Mouse (Mus musculus): ENCODE data around the gene Hspbp1. TPM values are rescaled to one million over a fixed set of nuclear protein-coding genes. Genes with fewer than 3 reads are reported as not detected.
A peak's percentile ranks its signal among the peaks of the same experiment; 100 is the strongest.

The Hspbp1 gene
- polyA plus RNA-seq, 1 experiment from 2014 or later, result 137 TPM

DNA sequence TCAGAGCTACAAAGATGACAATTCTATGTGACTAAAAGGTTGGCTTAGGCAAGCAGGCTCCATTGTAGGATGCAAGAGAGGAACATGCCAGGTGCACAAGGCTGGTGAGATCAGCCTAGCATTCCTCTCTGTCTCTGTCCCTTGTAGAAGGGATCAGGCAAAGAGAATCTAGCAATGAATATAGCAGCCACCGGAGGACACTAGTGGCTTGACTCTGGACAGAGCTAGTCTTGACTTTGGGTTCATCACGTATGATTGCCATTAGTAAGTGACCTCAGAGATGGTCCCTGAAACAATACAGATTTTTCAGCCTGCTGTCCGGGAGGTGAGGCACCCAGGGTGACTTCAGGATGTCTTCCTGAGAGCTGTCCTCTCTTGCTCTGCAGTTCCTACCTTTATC, 27.7 kb upstream of the Hspbp1 start:
- WGBS, result 73% methylated on average over 3 of the region's 3 CpGs
- Histone ChIP-seq H3K27ac (ENCODE audit: low read depth, low read length) (no peak overlapping the region), H3K36me3 (ENCODE audit: control insufficient read depth, insufficient read depth, low read length) (peaks cover 8% of the 10 kb centered on the region; the same call in 1 of the 2 replicates), H3K9me3 (ENCODE audit: control insufficient read depth, low read length) (no peaks in the 10 kb centered on the region), H3K9ac (ENCODE audit: low read depth, low read length) (no peak overlapping the region), H3K27me3 (replicated peaks; ENCODE audit: control insufficient read depth, insufficient read depth, low read length) (no peaks in the 10 kb centered on the region), H3K4me2 (no peak overlapping the region), H3K4me3 (ENCODE audit: low read depth, low read length) (no peak overlapping the region), H3K4me1 (replicated peaks; ENCODE audit: control insufficient read depth, insufficient read depth, low read length) (no peaks in the 10 kb centered on the region)
- no peak for ATAC-seq (replicated peaks; ENCODE audit: low FRiP score)
- no peak for DNase-seq (ENCODE audit: low spot score)

DNA sequence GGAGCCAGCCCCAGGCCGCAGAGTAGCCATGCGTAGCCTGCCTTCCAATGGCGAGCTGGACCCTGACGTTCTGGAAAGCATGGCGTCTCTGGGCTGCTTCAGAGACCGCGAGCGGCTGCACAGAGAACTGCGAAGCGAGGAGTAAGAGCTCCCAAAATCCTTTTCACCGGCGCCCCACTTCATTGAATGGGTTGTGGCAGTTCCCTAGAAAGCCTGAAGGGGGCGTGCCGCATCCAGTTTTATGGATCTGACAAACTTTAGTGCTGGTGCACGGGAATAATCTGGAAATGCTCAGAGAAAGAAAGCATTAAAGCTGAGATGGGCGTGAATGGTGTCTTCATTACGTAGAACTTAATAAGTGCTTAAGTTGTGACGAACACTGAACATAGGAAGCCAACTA, 20.2 kb upstream of the Hspbp1 start:
- 39% methylated on average over 18 of the region's 18 CpGs for WGBS
- no peak overlapping the region for H3K4me3 ChIP-seq (ENCODE audit: low read depth, low read length)
- H3K9ac ChIP-seq (ENCODE audit: low read depth, low read length), result no peak overlapping the region
- H3K27ac ChIP-seq (ENCODE audit: low read depth, low read length), result no peak overlapping the region
- ATAC-seq (replicated peaks; ENCODE audit: low FRiP score) (peak; percentile 38; the same call in 1 of the 2 replicates), DNase-seq (ENCODE audit: low spot score) (no peak)
- no peaks in the 10 kb centered on the region for H3K4me1 ChIP-seq (replicated peaks; ENCODE audit: control insufficient read depth, insufficient read depth, low read length)
- H3K4me2 ChIP-seq, result peak overlapping the region; percentile 55
- H3K36me3 ChIP-seq (ENCODE audit: control insufficient read depth, insufficient read depth, low read length), result peaks cover 6% of the 10 kb centered on the region; the same call in 1 of the 2 replicates
- H3K9me3 ChIP-seq (ENCODE audit: control insufficient read depth, low read length), result no peaks in the 10 kb centered on the region
- no peaks in the 10 kb centered on the region for H3K27me3 ChIP-seq (replicated peaks; ENCODE audit: control insufficient read depth, insufficient read depth, low read length)

- no peak overlapping the region for H3K4me3 ChIP-seq (ENCODE audit: low read depth, low read length)
- H3K27me3 ChIP-seq (replicated peaks; ENCODE audit: control insufficient read depth, insufficient read depth, low read length), result no peaks in the 10 kb centered on the region
- H3K4me2 ChIP-seq, result no peak overlapping the region
- ATAC-seq (replicated peaks; ENCODE audit: low FRiP score) (no peak), DNase-seq (ENCODE audit: low spot score) (no peak)
- no peak overlapping the region for H3K27ac ChIP-seq (ENCODE audit: low read depth, low read length)
- WGBS, result 87% methylated on average over 7 of the region's 7 CpGs
- peaks cover 2% of the 10 kb centered on the region; the same call in 1 of the 2 replicates for H3K36me3 ChIP-seq (ENCODE audit: control insufficient read depth, insufficient read depth, low read length)
- no peaks in the 10 kb centered on the region for H3K4me1 ChIP-seq (replicated peaks; ENCODE audit: control insufficient read depth, insufficient read depth, low read length)
- H3K9ac ChIP-seq (ENCODE audit: low read depth, low read length), result no peak overlapping the region
- no peaks in the 10 kb centered on the region for H3K9me3 ChIP-seq (ENCODE audit: control insufficient read depth, low read length)
Measured at GRCm38 (mm10) chr7:4703195-4703594, 18.3 kb upstream of the Hspbp1 start.

DNA sequence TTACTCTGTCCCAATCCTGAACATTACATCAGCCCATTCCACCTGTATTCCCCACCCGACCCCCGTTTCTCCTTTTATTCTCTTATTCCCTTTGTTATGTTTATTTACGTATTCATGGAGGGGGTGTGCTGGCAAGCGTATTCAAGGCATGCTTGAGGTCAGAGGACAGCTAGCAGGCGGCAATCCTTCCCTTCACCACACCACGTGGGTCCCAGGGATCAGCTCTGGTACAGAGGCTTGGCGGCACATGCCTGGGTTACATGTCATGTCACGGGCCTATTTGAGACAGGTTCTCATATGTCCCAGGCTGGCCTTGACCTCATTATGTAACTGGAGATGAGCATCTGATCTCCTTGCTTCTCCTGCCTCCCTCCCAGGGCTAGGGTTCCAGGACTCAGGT, 17.5 kb upstream of the Hspbp1 start:
- H3K9ac ChIP-seq (ENCODE audit: low read depth, low read length), result no peak overlapping the region
- H3K27me3 ChIP-seq (replicated peaks; ENCODE audit: control insufficient read depth, insufficient read depth, low read length), result no peaks in the 10 kb centered on the region
- no peak overlapping the region for H3K4me2 ChIP-seq
- no peak for ATAC-seq (replicated peaks; ENCODE audit: low FRiP score)
- no peak overlapping the region for H3K27ac ChIP-seq (ENCODE audit: low read depth, low read length)
- H3K4me1 ChIP-seq (replicated peaks; ENCODE audit: control insufficient read depth, insufficient read depth, low read length), result no peaks in the 10 kb centered on the region
- no peaks in the 10 kb centered on the region for H3K9me3 ChIP-seq (ENCODE audit: control insufficient read depth, low read length)
- 77% methylated on average over 8 of the region's 8 CpGs for WGBS
- DNase-seq (ENCODE audit: low spot score), result no peak
- H3K36me3 ChIP-seq (ENCODE audit: control insufficient read depth, insufficient read depth, low read length), result peaks cover 2% of the 10 kb centered on the region; the same call in 1 of the 2 replicates
- no peak overlapping the region for H3K4me3 ChIP-seq (ENCODE audit: low read depth, low read length)

DNA sequence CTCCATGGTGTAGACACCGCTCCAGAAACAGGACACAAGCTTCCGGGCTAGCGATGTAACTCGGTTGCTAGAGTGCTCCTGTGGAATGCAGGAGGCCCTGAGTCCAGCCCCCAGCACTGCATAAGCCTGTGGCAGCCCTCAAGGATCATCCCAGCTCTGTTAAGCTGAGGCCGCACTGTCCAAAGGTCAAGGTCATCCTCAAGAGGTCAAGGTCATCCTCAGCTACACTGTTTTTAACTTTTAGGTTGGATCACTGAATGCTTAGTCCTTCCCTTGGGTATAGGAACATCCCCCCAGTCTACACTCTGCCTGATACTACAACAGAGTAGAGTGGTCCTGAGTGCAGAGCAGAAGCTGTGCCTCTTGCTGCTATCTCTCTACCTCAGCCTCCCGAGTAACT, 8.1 kb upstream of the Hspbp1 start:
- Histone ChIP-seq H3K4me1 (replicated peaks; ENCODE audit: control insufficient read depth, insufficient read depth, low read length) (peaks cover 11% of the 10 kb centered on the region; the same call in 1 of the 2 replicates), H3K36me3 (ENCODE audit: control insufficient read depth, insufficient read depth, low read length) (peaks cover 7% of the 10 kb centered on the region; the same call in 1 of the 2 replicates), H3K9me3 (ENCODE audit: control insufficient read depth, low read length) (no peaks in the 10 kb centered on the region), H3K9ac (ENCODE audit: low read depth, low read length) (no peak overlapping the region), H3K4me3 (ENCODE audit: low read depth, low read length) (no peak overlapping the region), H3K27ac (ENCODE audit: low read depth, low read length) (no peak overlapping the region), H3K27me3 (replicated peaks; ENCODE audit: control insufficient read depth, insufficient read depth, low read length) (peaks cover 6% of the 10 kb centered on the region; the same call in 1 of the 2 replicates), H3K4me2 (no peak overlapping the region)
- ATAC-seq (replicated peaks; ENCODE audit: low FRiP score) (no peak), DNase-seq (ENCODE audit: low spot score) (no peak)
- 81% methylated on average over 6 of the region's 6 CpGs for WGBS

DNA sequence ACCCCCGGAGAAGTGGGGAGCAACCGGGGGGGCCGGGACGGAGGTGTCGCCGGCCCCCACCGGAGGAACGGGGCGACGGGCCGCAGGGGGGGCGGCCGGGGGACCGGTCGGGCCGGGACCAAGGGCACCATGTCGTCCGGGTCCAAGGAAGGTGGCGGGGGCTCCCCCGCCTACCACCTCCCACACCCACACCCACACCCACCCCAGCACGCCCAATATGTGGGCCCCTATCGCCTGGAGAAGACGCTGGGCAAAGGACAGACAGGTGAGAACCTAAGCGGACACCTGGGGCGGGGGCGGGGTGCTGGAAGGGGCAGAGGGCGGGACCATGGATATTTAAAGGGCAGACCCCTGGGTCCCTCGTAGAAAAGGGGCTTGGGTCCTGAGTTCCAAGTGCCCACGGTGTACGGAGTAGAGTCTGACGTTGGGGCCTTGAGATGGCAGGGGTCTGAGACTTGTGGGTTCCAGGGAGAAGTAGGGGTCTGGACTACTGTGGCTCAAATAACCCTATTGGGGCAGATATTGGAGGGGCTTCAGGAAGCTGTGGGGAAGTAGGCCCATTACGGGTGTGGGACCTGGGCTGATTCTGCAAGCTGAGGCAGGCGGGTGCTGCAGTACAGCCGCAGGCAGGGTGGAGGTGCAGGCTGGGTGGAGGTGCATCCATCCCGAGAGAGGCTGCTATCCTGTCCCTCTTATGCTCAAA, 6.2 kb upstream of the Hspbp1 start:
- peak overlapping the region; percentile 77 for H3K9ac ChIP-seq (ENCODE audit: low read depth, low read length)
- DNase-seq (ENCODE audit: low spot score) (no peak), ATAC-seq (replicated peaks; ENCODE audit: low FRiP score) (peak; percentile 37)
- 13% methylated on average over 30 of the region's 35 CpGs for WGBS
- H3K4me3 ChIP-seq (ENCODE audit: low read depth, low read length), result peak overlapping the region; percentile 69
- peaks cover 7% of the 10 kb centered on the region; the same call in 1 of the 2 replicates for H3K36me3 ChIP-seq (ENCODE audit: control insufficient read depth, insufficient read depth, low read length)
- peak overlapping the region; percentile 79 for H3K4me2 ChIP-seq
- H3K27ac ChIP-seq (ENCODE audit: low read depth, low read length), result peak overlapping the region; percentile 74; the same call in 1 of the 2 replicates
- no peaks in the 10 kb centered on the region for H3K9me3 ChIP-seq (ENCODE audit: control insufficient read depth, low read length)
- peaks cover 11% of the 10 kb centered on the region; the same call in 1 of the 2 replicates for H3K4me1 ChIP-seq (replicated peaks; ENCODE audit: control insufficient read depth, insufficient read depth, low read length)
- peaks cover 6% of the 10 kb centered on the region; the same call in 1 of the 2 replicates for H3K27me3 ChIP-seq (replicated peaks; ENCODE audit: control insufficient read depth, insufficient read depth, low read length)

GRCm38 (mm10) chr7:4690387-4690786, 5.5 kb upstream of the Hspbp1 start, which contains the start of gene Brsk1:
Gene Brsk1 (plus strand): TSS chr7:4690604.
- Histone ChIP-seq H3K4me2 (peak within 1 kb of the TSS; percentile 79), H3K27ac (ENCODE audit: low read depth, low read length) (peak within 1 kb of the TSS; percentile 74; the same call in 1 of the 2 replicates), H3K4me1 (replicated peaks; ENCODE audit: control insufficient read depth, insufficient read depth, low read length) (peaks cover 11% of the 10 kb centered on the region; the same call in 1 of the 2 replicates), H3K27me3 (replicated peaks; ENCODE audit: control insufficient read depth, insufficient read depth, low read length) (peaks cover 6% of the 10 kb centered on the region; the same call in 1 of the 2 replicates), H3K9me3 (ENCODE audit: control insufficient read depth, low read length) (no peaks in the 10 kb centered on the region), H3K4me3 (ENCODE audit: low read depth, low read length) (peak within 1 kb of the TSS; percentile 69), H3K36me3 (ENCODE audit: control insufficient read depth, insufficient read depth, low read length) (peaks cover 7% of the 10 kb centered on the region; the same call in 1 of the 2 replicates), H3K9ac (ENCODE audit: low read depth, low read length) (peak within 1 kb of the TSS; percentile 77)
- DNase-seq (ENCODE audit: low spot score), result peak; percentile 80
- 4% methylated on average over 15 of the region's 18 CpGs for WGBS
- ATAC-seq (replicated peaks; ENCODE audit: low FRiP score), result no peak; the same call in 1 of the 2 replicates

DNA sequence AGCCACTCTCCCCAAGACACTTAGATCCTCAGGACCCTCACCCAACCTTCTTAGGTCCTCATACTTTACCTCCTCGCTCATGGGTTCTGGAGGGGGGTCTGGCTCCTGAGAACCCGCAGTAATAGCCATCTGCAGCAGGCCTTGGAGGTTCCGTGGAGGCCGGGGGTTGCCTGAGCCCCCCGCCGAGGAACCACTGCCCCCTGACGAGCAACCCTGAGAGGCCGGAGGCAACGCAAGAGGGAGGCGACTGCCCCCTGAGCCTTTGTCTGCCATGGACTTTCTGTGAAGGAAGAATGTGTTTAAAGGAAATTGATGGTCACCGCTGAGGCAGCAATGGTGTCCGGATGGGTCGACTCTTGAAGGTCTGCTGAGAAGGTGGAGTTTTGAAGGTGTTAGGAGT, 665 bp downstream of the Hspbp1 start:
- H3K27ac ChIP-seq (ENCODE audit: low read depth, low read length), result no peak overlapping the region
- H3K4me3 ChIP-seq (ENCODE audit: low read depth, low read length), result peak overlapping the region; percentile 89
- DNase-seq (ENCODE audit: low spot score) (peak; percentile 41), ATAC-seq (replicated peaks; ENCODE audit: low FRiP score) (peak; percentile 2; the same call in 1 of the 2 replicates)
- no peaks in the 10 kb centered on the region for H3K9me3 ChIP-seq (ENCODE audit: control insufficient read depth, low read length)
- peak overlapping the region; percentile 98 for H3K4me2 ChIP-seq
- peaks cover 11% of the 10 kb centered on the region for H3K4me1 ChIP-seq (replicated peaks; ENCODE audit: control insufficient read depth, insufficient read depth, low read length)
- peaks cover 11% of the 10 kb centered on the region for H3K36me3 ChIP-seq (ENCODE audit: control insufficient read depth, insufficient read depth, low read length)
- peak overlapping the region; percentile 73 for H3K9ac ChIP-seq (ENCODE audit: low read depth, low read length)
- WGBS, result 1% methylated on average over 13 of the region's 13 CpGs
- no peaks in the 10 kb centered on the region for H3K27me3 ChIP-seq (replicated peaks; ENCODE audit: control insufficient read depth, insufficient read depth, low read length)
